Mouse (Mus musculus) heart, embryonic 13.5 days (tissue): ENCODE data around the gene Spock2. TPM values are rescaled to one million over a fixed set of nuclear protein-coding genes. Genes with fewer than 3 reads are reported as not detected.
A peak's percentile ranks its signal among the peaks of the same experiment; 100 is the strongest.

Experiments
- ATAC-seq: fragments of 200-750 bp; cut with Nextera tagmentation; 2 replicates; pipeline ENCODE4 v1.8.0; 2017; ENCODE audit warnings: moderate TSS enrichment; ENCODE audit not compliant: insufficient number of reproducible peaks, low FRiP score, low TSS enrichment; ENCODE audit errors: extremely low read depth
- H3K27ac ChIP-seq: fragments of 300-500 bp; sonication (generic); replicated peaks from 2 replicates; pipeline ENCODE4 v1.5.1; 2015; ENCODE audit warnings: moderate library complexity, mild to moderate bottlenecking, inconsistent platforms
- H3K27me3 ChIP-seq: fragments of 300-500 bp; sonication (generic); replicated peaks from 2 replicates; pipeline ENCODE4 v1.6.1; 2015; ENCODE audit warnings: mild to moderate bottlenecking, inconsistent platforms
- H3K36me3 ChIP-seq: fragments of 300-500 bp; sonication (generic); 2 replicates; pipeline ENCODE4 v1.6.1; 2015; ENCODE audit warnings: mild to moderate bottlenecking, inconsistent platforms
- H3K4me1 ChIP-seq: fragments of 300-500 bp; sonication (generic); 2 replicates; pipeline ENCODE4 v1.6.1; 2015; ENCODE audit warnings: inconsistent platforms
- H3K4me2 ChIP-seq: fragments of 300-500 bp; sonication (generic); 2 replicates; pipeline ENCODE4 v1.6.1; 2015; ENCODE audit warnings: inconsistent platforms, mild to moderate bottlenecking, moderate library complexity
- H3K4me3 ChIP-seq: fragments of 300-500 bp; sonication (generic); 2 replicates; pipeline ENCODE4 v1.5.1; 2015; ENCODE audit warnings: moderate library complexity, mild to moderate bottlenecking, inconsistent platforms
- H3K9ac ChIP-seq: fragments of 300-500 bp; sonication (generic); 2 replicates; pipeline ENCODE4 v1.6.1; 2015; ENCODE audit warnings: inconsistent platforms, mild to moderate bottlenecking, moderate library complexity
- H3K9me3 ChIP-seq: fragments of 300-500 bp; sonication (generic); 2 replicates; pipeline ENCODE4 v1.6.1; 2016; ENCODE audit warnings: inconsistent platforms
- WGBS: fragments of 180-500 bp; shearing (Covaris S2); methylation state at CpG from one replicate; pipeline ENCODE4 v1.1.7; 2015; ENCODE audit warnings: mixed read lengths; 5-methylcytosine and 5-hydroxymethylcytosine counted together
- polyA plus RNA-seq: library from polyadenylated mRNA; unstranded; fragments of >200 nt; fragmentation: Nextera tagmentation; extraction: Ambion mirVana; gene quantifications from 2 replicates; pipeline ENCODE4 v1.2.1, GENCODE M21; 2015

Spock2 gene
- polyA plus RNA-seq, 1 experiment from 2014 or later: 2.6 TPM

- Histone ChIP-seq H3K4me3 (no peak overlapping the region), H3K4me1 (peaks cover 70% of the 10 kb centered on the region), H3K4me2 (peak overlapping the region; percentile 11; the same call in 1 of the 2 replicates), H3K9me3 (no peaks in the 10 kb centered on the region), H3K36me3 (no peaks in the 10 kb centered on the region), H3K9ac (no peak overlapping the region), H3K27me3 (peaks cover 43% of the 10 kb centered on the region), H3K27ac (peak overlapping the region; percentile 80; the same call in 1 of the 2 replicates)
- WGBS: 33% methylated on average over 5 of the region's 5 CpGs
- ATAC-seq: no peak
Observed at GRCm38 (mm10) chr10:60081905-60082304, 24.1 kb upstream of the Spock2 start.

GRCm38 (mm10) chr10:60084065-60084464 is 22.0 kb upstream of the Spock2 start:
- Histone ChIP-seq H3K4me2 (no peak overlapping the region), H3K4me1 (peaks cover 49% of the 10 kb centered on the region), H3K9me3 (no peaks in the 10 kb centered on the region), H3K27me3 (peaks cover 57% of the 10 kb centered on the region), H3K27ac (no peak overlapping the region), H3K4me3 (no peak overlapping the region), H3K36me3 (no peaks in the 10 kb centered on the region), H3K9ac (no peak overlapping the region)
- ATAC-seq: no peak
- WGBS: 93% methylated on average over 4 of the region's 4 CpGs

- H3K27me3 ChIP-seq: peaks cover 84% of the 10 kb centered on the region
- peaks cover 2% of the 10 kb centered on the region; the same call in 1 of the 2 replicates for H3K4me1 ChIP-seq
- WGBS: 69% methylated on average over 2 of the region's 2 CpGs
Observed at GRCm38 (mm10) chr10:60092311-60092710, 13.7 kb upstream of the Spock2 start.

GRCm38 (mm10) chr10:60093751-60094150 is 12.3 kb upstream of the Spock2 start:
- peaks cover 8% of the 10 kb centered on the region for H3K36me3 ChIP-seq
- H3K9ac ChIP-seq: no peak overlapping the region
- ATAC-seq: no peak
- no peak overlapping the region for H3K4me2 ChIP-seq
- H3K27me3 ChIP-seq: peaks cover 75% of the 10 kb centered on the region
- 84% methylated on average over 2 of the region's 2 CpGs for WGBS
- peaks cover 2% of the 10 kb centered on the region; the same call in 1 of the 2 replicates for H3K4me1 ChIP-seq
- no peaks in the 10 kb centered on the region for H3K9me3 ChIP-seq
- no peak overlapping the region for H3K4me3 ChIP-seq
- no peak overlapping the region for H3K27ac ChIP-seq

More at GRCm38 (mm10) chr10:60092311-60092710, 13.7 kb upstream of the Spock2 start:
- Histone ChIP-seq H3K4me3 (no peak overlapping the region), H3K27ac (no peak overlapping the region), H3K36me3 (no peaks in the 10 kb centered on the region), H3K9me3 (no peaks in the 10 kb centered on the region), H3K4me2 (no peak overlapping the region), H3K9ac (no peak overlapping the region)
- no peak for ATAC-seq

GRCm38 (mm10) chr10:60095558-60095957 is 10.5 kb upstream of the Spock2 start:
- Histone ChIP-seq H3K27me3 (peaks cover 61% of the 10 kb centered on the region), H3K4me2 (no peak overlapping the region), H3K9ac (no peak overlapping the region), H3K36me3 (peaks cover 18% of the 10 kb centered on the region), H3K4me1 (peaks cover 2% of the 10 kb centered on the region; the same call in 1 of the 2 replicates), H3K4me3 (no peak overlapping the region), H3K9me3 (no peaks in the 10 kb centered on the region), H3K27ac (no peak overlapping the region)
- ATAC-seq: no peak
- 91% methylated on average over 2 of the region's 2 CpGs for WGBS

- H3K9ac ChIP-seq: no peak overlapping the region
- peaks cover 53% of the 10 kb centered on the region for H3K27me3 ChIP-seq
- no peak overlapping the region for H3K4me3 ChIP-seq
- ATAC-seq: no peak
- no peak overlapping the region for H3K4me2 ChIP-seq
- H3K27ac ChIP-seq: no peak overlapping the region
- no peaks in the 10 kb centered on the region for H3K9me3 ChIP-seq
- peaks cover 24% of the 10 kb centered on the region for H3K36me3 ChIP-seq
- WGBS: 82% methylated on average over 1 of the region's 1 CpGs
- H3K4me1 ChIP-seq: peaks cover under 1% of the 10 kb centered on the region; the same call in 1 of the 2 replicates
Observed at GRCm38 (mm10) chr10:60096302-60096701, 9.7 kb upstream of the Spock2 start.

- no peak overlapping the region for H3K9ac ChIP-seq
- no peaks in the 10 kb centered on the region for H3K4me1 ChIP-seq
- H3K27me3 ChIP-seq: peaks cover 47% of the 10 kb centered on the region
- H3K4me2 ChIP-seq: no peak overlapping the region
- H3K9me3 ChIP-seq: no peaks in the 10 kb centered on the region
- whole genome bisulfite sequencing: 84% methylated on average over 9 of the region's 9 CpGs
- no peak overlapping the region for H3K4me3 ChIP-seq
- H3K36me3 ChIP-seq: peaks cover 24% of the 10 kb centered on the region
- no peak overlapping the region for H3K27ac ChIP-seq
- no peak for ATAC-seq
Observed at GRCm38 (mm10) chr10:60097146-60097545, 8.9 kb upstream of the Spock2 start.

GRCm38 (mm10) chr10:60097774-60098173 is 8.2 kb upstream of the Spock2 start:
- peaks cover 43% of the 10 kb centered on the region for H3K27me3 ChIP-seq
- 79% methylated on average over 5 of the region's 5 CpGs for WGBS
- no peak overlapping the region for H3K9ac ChIP-seq
- H3K27ac ChIP-seq: no peak overlapping the region
- H3K4me2 ChIP-seq: no peak overlapping the region
- H3K4me1 ChIP-seq: no peaks in the 10 kb centered on the region
- H3K4me3 ChIP-seq: no peak overlapping the region
- ATAC-seq: no peak
- peaks cover 24% of the 10 kb centered on the region for H3K36me3 ChIP-seq
- H3K9me3 ChIP-seq: no peaks in the 10 kb centered on the region

GRCm38 (mm10) chr10:60105391-60106145 is 451 bp upstream of the Spock2 start:
- 0 out of 2 replicates have a peak, but pooled peaks have one; percentile 26 for ATAC-seq
- Histone ChIP-seq H3K4me3 (peak overlapping the region; percentile 61), H3K4me1 (peaks cover 27% of the 10 kb centered on the region), H3K4me2 (peak overlapping the region; percentile 89), H3K9ac (peak overlapping the region; percentile 76; the same call in 1 of the 2 replicates), H3K27ac (no peak overlapping the region), H3K9me3 (no peaks in the 10 kb centered on the region), H3K36me3 (peaks cover 6% of the 10 kb centered on the region), H3K27me3 (peaks cover 78% of the 10 kb centered on the region)
- 24% methylated on average over 20 of the region's 20 CpGs for WGBS

GRCm38 (mm10) chr10:60106531-60107186 is 640 bp downstream of the Spock2 start:
- peaks cover 89% of the 10 kb centered on the region for H3K27me3 ChIP-seq
- no peaks in the 10 kb centered on the region for H3K36me3 ChIP-seq
- H3K4me3 ChIP-seq: peak overlapping the region; percentile 61
- peak; percentile 26; the same call in 1 of the 2 replicates for ATAC-seq
- peak overlapping the region; percentile 89 for H3K4me2 ChIP-seq
- WGBS: under 1% methylated on average over 57 of the region's 57 CpGs
- H3K9me3 ChIP-seq: no peaks in the 10 kb centered on the region
- peaks cover 27% of the 10 kb centered on the region for H3K4me1 ChIP-seq
- H3K27ac ChIP-seq: no peak overlapping the region
- peak overlapping the region; percentile 76 for H3K9ac ChIP-seq

GRCm38 (mm10) chr10:60107448-60107847 is 1.4 kb downstream of the Spock2 start:
- Histone ChIP-seq H3K9me3 (no peaks in the 10 kb centered on the region), H3K4me1 (peaks cover 27% of the 10 kb centered on the region), H3K9ac (peak overlapping the region; percentile 76), H3K27ac (no peak overlapping the region), H3K4me2 (peak overlapping the region; percentile 89), H3K27me3 (peaks cover 93% of the 10 kb centered on the region), H3K36me3 (no peaks in the 10 kb centered on the region), H3K4me3 (peak overlapping the region; percentile 61)
- 2% methylated on average over 28 of the region's 28 CpGs for WGBS
- ATAC-seq: no peak
